Mouse (Mus musculus): ENCODE measurements around the gene Cdk5rap3.
A peak's percentile ranks its signal among the peaks of the same experiment; 100 is the strongest.

Cdk5rap3 gene

DNA sequence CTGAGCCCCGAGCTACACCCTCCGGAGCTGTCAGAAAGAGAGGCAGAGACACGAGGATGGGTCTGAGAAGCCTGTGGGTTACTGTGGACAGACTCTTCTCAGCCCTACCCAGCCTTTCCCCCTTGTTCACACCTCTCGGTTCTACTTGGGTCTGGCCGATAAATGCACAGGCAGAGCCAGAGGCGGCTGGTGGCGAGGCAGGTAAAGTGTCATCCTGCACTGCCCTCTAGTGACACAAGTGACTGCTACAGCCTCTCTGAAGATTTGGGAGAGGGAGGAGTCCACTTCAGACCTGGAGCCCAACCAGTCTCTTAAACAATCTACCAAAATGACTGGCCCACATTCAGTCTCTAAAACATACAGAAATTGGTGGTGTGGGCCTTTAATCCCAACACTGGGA, 6.3 kb downstream of the Cdk5rap3 start:
- peaks cover 88% of the 10 kb centered on the region for H3K4me1 ChIP-seq (replicated peaks; ENCODE audit: low read depth, low read length)
- H3K27me3 ChIP-seq (ENCODE audit: insufficient read depth, low read length) = no peaks in the 10 kb centered on the region
- H3K4me3 ChIP-seq (replicated peaks; ENCODE audit: low read length) = no peak overlapping the region
- peaks cover 94% of the 10 kb centered on the region for H3K36me3 ChIP-seq (ENCODE audit: insufficient read depth, low read length)
- TF ChIP-seq POU5F1 (IDR thresholded peaks at IDR 0.05; ENCODE audit: borderline replicate concordance, low read length) (no peak), NANOG (IDR thresholded peaks at IDR 0.05; ENCODE audit: borderline replicate concordance, low read length) (no peak), CTCF (conservative IDR thresholded peaks at IDR 0.05; ENCODE audit: low read length) (peak; percentile 70)
- H3K9me3 ChIP-seq (ENCODE audit: low read length) = no peaks in the 10 kb centered on the region

DNA sequence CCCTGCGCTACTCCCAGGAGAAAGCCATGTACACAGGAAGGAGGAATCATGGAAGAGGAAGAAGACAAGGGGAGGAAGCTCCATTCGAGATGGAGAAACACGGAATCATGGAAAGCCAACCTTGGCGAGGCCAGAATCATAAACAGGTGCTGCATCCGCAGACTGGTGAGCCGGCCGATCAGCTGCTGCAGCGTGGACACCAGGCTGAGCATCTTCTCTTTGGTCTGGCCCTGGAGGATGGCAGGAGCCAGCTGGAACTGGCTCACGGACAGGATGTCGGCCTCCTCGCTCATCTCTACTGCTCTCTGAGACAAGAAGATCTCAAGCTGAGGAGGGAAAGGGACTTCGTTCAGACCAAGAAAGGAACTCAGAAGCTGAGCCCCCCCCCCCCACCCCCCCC, 7.7 kb downstream of the Cdk5rap3 start:
- no peaks in the 10 kb centered on the region for H3K9me3 ChIP-seq (ENCODE audit: low read length)
- no peaks in the 10 kb centered on the region for H3K27me3 ChIP-seq (ENCODE audit: insufficient read depth, low read length)
- no peak overlapping the region for H3K4me3 ChIP-seq (replicated peaks; ENCODE audit: low read length)
- peaks cover 82% of the 10 kb centered on the region for H3K4me1 ChIP-seq (replicated peaks; ENCODE audit: low read depth, low read length)
- peaks cover 82% of the 10 kb centered on the region for H3K36me3 ChIP-seq (ENCODE audit: insufficient read depth, low read length)
- TF ChIP-seq POU5F1 (IDR thresholded peaks at IDR 0.05; ENCODE audit: borderline replicate concordance, low read length) = no peak
- TF ChIP-seq NANOG (IDR thresholded peaks at IDR 0.05; ENCODE audit: borderline replicate concordance, low read length) = no peak
- no peak for TF ChIP-seq CTCF (conservative IDR thresholded peaks at IDR 0.05; ENCODE audit: low read length)

DNA sequence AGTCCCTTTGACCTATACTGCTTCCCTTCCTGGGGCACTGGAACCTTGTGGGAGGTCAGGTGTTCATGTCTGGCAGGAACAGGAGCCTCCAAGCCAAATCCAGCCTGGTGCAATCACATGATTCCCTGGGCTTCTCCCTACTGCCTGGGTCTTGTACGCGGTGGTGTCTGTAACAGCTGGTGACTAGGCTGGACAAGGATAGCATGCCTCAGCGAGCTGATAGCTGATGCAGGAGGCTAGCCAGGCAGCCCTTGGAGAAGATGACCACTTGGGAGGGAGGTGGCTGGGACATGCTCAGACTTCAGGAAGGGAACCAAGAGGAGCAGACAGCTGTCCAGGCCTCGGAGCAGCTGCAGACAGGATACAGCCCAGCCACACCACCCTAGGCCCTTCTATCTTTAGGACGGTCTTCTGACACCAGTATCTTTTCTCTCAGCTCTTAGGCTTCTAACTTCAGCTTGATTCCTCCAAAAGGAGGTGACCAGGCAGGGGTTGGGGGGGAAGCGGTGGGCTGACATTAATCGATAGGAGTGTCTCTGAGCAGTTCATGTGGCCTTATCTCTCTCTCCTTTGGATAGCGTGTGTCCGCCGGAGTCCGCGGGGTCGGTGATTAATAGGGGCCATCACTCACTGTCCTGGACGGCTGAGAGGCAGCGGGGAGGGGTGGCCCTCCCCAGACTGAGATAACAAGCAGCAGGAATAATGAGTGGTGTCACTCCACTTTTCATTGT, 9.7 kb downstream of the Cdk5rap3 start:
- Histone ChIP-seq H3K36me3 (ENCODE audit: insufficient read depth, low read length) (peaks cover 62% of the 10 kb centered on the region), H3K27me3 (ENCODE audit: insufficient read depth, low read length) (no peaks in the 10 kb centered on the region), H3K9me3 (ENCODE audit: low read length) (no peaks in the 10 kb centered on the region), H3K4me3 (replicated peaks; ENCODE audit: low read length) (no peak overlapping the region), H3K4me1 (replicated peaks; ENCODE audit: low read depth, low read length) (peaks cover 82% of the 10 kb centered on the region)
- no peak for TF ChIP-seq NANOG (IDR thresholded peaks at IDR 0.05; ENCODE audit: borderline replicate concordance, low read length)
- no peak for TF ChIP-seq CTCF (conservative IDR thresholded peaks at IDR 0.05; ENCODE audit: low read length)
- no peak for TF ChIP-seq POU5F1 (IDR thresholded peaks at IDR 0.05; ENCODE audit: borderline replicate concordance, low read length)

DNA sequence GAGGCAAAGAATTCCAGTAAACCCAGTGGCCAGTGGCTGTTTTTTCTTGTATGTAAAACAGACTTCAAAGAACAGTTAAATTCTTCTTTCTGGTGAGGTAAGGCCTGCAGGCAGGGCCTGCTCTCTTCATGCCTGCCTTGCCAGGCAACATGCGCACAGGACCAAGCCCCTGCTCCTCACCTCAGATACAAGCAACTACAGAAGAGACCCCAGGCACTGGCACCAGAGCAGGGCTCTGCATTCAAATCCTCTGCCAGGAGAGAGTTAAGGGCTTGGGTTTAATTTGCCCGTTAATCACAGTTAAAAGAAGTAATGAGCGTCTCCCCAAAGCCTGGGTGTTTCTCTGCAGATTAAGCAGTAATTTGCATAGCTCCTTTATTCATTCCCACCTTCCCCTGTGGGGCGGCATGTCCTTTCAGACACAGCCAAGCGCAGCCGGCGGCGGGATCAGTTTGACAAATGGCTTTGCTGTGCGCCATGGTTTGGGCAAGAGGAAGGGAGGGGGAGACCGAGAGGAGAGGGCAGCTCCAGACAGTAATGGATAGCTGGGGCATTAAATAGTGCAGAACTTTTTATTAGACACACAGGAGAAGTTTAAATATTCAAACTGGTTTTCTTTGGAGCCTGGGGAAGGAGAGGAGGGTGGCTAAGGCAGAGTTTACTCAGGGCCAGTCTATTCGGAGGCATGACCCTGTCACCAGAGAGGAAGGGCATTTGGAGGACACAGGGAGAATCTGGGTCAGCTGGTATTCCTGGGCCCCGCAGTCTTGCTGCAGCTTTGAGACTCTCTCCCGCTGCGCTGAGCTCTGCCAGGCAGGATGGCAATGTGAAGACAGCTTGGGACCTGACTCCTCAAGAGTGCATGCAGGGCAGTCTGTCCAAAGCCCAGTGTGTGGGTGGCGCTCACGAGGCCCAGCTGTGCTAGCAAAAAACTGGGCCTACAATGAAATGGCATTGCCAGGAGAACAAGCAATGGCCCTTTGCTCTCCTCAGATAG, 13.4 kb downstream of the Cdk5rap3 start:
- Histone ChIP-seq H3K9me3 (ENCODE audit: low read length) (no peaks in the 10 kb centered on the region), H3K27me3 (ENCODE audit: insufficient read depth, low read length) (no peaks in the 10 kb centered on the region), H3K4me1 (replicated peaks; ENCODE audit: low read depth, low read length) (peaks cover 90% of the 10 kb centered on the region), H3K36me3 (ENCODE audit: insufficient read depth, low read length) (peaks cover 26% of the 10 kb centered on the region), H3K4me3 (replicated peaks; ENCODE audit: low read length) (peak overlapping the region; percentile 29)
- TF ChIP-seq NANOG (IDR thresholded peaks at IDR 0.05; ENCODE audit: borderline replicate concordance, low read length) (no peak), POU5F1 (IDR thresholded peaks at IDR 0.05; ENCODE audit: borderline replicate concordance, low read length) (no peak), CTCF (conservative IDR thresholded peaks at IDR 0.05; ENCODE audit: low read length) (no peak)

DNA sequence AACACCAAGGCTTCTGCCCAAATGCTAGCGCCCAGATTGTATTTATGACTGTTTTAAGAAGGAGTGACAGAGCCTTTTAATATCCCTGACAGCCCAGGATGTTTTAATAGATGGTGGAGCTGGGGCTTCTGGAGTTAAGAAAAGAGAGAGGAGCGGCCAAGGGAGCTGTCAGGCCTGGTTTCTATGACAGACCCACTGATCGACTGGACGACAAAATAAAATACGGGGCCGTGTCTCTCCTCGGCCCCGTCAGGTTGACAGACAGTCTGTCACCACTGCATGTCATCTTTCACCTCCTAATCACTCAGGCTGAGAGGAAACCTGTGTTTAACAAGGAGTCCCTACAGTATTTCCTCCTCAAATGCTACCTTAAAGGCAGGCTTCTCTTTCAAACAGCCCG, 15.0 kb downstream of the Cdk5rap3 start:
- TF ChIP-seq POU5F1 (IDR thresholded peaks at IDR 0.05; ENCODE audit: borderline replicate concordance, low read length) = no peak
- TF ChIP-seq NANOG (IDR thresholded peaks at IDR 0.05; ENCODE audit: borderline replicate concordance, low read length) = no peak

DNA sequence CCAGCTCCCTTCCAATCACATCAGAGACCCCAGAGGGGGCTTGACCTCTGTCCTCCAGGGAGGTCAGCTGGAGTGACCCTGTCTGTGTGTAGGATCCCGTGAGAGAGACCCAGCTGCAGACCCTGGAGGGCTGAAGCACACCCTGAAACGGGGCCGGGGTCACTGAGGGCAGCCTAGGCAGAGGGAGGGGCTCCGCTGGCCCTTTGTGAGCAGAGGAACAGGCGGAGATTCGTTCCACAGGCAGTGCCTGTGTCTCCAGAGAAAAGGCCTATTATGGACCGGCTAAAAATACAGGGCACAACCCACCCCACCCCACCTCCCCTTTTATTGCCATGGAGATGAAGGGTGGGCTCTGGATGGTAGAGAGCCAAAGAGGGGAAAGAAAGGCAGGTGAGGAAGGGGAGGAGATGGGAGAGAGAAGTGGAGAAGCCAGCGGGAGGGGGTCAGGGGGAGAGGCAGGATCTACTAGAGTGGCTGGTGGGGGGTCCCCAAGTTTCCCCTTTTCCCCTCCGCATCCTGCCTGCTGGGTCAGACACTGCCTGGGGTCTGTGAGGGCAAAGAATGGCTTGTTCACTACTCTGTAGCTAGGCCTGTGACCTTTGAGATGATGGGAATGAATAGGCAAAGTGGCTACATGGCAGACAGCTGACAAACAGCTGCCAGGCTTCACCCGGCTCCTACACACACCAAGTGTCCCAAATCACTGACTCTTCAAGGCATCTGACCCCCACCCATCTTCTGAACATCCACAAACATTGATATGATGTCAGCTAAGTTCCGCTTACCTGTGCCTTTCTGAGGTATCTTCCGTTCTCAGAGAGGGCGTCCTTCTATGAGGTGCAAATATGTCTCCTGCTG, 16.6 kb downstream of the Cdk5rap3 start:
- Histone ChIP-seq H3K4me3 (replicated peaks; ENCODE audit: low read length) (peak overlapping the region; percentile 68), H3K4me1 (replicated peaks; ENCODE audit: low read depth, low read length) (peaks cover 76% of the 10 kb centered on the region), H3K27me3 (ENCODE audit: insufficient read depth, low read length) (no peaks in the 10 kb centered on the region), H3K9me3 (ENCODE audit: low read length) (no peaks in the 10 kb centered on the region), H3K36me3 (ENCODE audit: insufficient read depth, low read length) (no peaks in the 10 kb centered on the region)
- TF ChIP-seq CTCF (conservative IDR thresholded peaks at IDR 0.05; ENCODE audit: low read length) = no peak

More for the DNA sequence above, 15.0 kb downstream of the Cdk5rap3 start:
- Histone ChIP-seq H3K9me3 (ENCODE audit: low read length) (no peaks in the 10 kb centered on the region), H3K4me1 (replicated peaks; ENCODE audit: low read depth, low read length) (peaks cover 90% of the 10 kb centered on the region), H3K36me3 (ENCODE audit: insufficient read depth, low read length) (peaks cover 10% of the 10 kb centered on the region), H3K27me3 (ENCODE audit: insufficient read depth, low read length) (no peaks in the 10 kb centered on the region), H3K4me3 (replicated peaks; ENCODE audit: low read length) (no peak overlapping the region)

DNA sequence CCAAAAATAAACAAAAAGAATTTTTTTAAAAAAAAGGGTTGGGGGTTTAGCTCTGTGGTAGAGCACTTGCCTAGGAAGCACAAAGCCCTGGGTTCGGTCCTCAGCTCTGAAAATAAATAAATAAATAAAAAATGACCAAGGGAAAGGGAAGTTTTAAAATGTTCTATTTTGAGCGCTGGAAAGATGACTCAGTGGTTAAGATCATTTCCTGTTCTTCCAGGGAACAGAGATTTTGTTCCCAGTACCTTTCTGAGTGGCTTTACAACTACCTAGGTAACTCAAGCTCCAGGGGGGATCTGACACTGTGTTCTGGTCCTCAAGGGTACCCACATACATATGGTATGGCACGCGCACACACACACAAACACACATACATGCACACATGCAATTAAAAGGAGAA, 20.4 kb downstream of the Cdk5rap3 start:
- Histone ChIP-seq H3K36me3 (ENCODE audit: insufficient read depth, low read length) (no peaks in the 10 kb centered on the region), H3K4me1 (replicated peaks; ENCODE audit: low read depth, low read length) (peaks cover 68% of the 10 kb centered on the region), H3K9me3 (ENCODE audit: low read length) (no peaks in the 10 kb centered on the region), H3K4me3 (replicated peaks; ENCODE audit: low read length) (no peak overlapping the region), H3K27me3 (ENCODE audit: insufficient read depth, low read length) (peaks cover 11% of the 10 kb centered on the region; the same call in 1 of the 2 replicates)
- TF ChIP-seq NANOG (IDR thresholded peaks at IDR 0.05; ENCODE audit: borderline replicate concordance, low read length) (no peak), CTCF (conservative IDR thresholded peaks at IDR 0.05; ENCODE audit: low read length) (no peak), POU5F1 (IDR thresholded peaks at IDR 0.05; ENCODE audit: borderline replicate concordance, low read length) (no peak)
